In genomic region chrX:51606231-51606863, GRCm38 (mm10) we compare ENCODE assay signal across 27 mouse cellular contexts.
A peak's percentile ranks its signal among the peaks of the same experiment; 100 is the strongest.
DNase-seq lines count a peak whose midpoint lies in the region; ATAC-seq lines count a peak whose summit lies in the region.
"Had no signal": no experiment of that assay in that cellular context is flagged by ENCODE, and none has a peak within 500 bp of the region (broad histone marks: within the 10 kb centered on the region; RNA-seq: fewer than 3 reads in every experiment).

No protein-coding gene starts in this region.

- no peak for DNase-seq in forebrain, embryonic 10.5 days (ENCODE audit: extremely low spot score, low spot score)
- peak; percentile 9 to 18 for DNase-seq in left cerebral cortex, postnatal 14 days (ENCODE audit: low spot score in 2 of 2)
- no peak for DNase-seq in left cerebral cortex, adult 11 months (ENCODE audit: low spot score)
- peak; percentile 17 to 21 for DNase-seq in layer of hippocampus, adult 8-10 months (ENCODE audit: low spot score in 2 of 2)
- peak; percentile 50 for DNase-seq in telencephalon, adult 2 months (ENCODE audit: low read depth, low spot score)
- no peak for DNase-seq in urinary bladder, postnatal 14 days (ENCODE audit: low spot score)
- DNase-seq: adrenal gland, postnatal 14 days; cerebellum, adult 9-11 months; gastrocnemius, adult 2 months; heart, postnatal 36 days; kidney, adult 18-20 months; lung, adult 18-20 months; lung, postnatal 10 days; thymus, adult 18-20 months; thymus, postnatal 36 days had no signal

- no peak overlapping the region for H3K4me2 ChIP-seq in forebrain, embryonic 16.5 days (ENCODE audit: low read length)
- H3K4me2 ChIP-seq: embryonic facial prominence, embryonic 15.5 days; heart, embryonic 15.5 days; hindbrain, embryonic 14.5 days; limb, embryonic 13.5 days; liver, embryonic 12.5 days; midbrain, embryonic 11.5 days; neural tube, embryonic 15.5 days; stomach, embryonic 15.5 days had no signal

- intact Hi-C loops in left cerebral cortex, postnatal 14 days (cut with DNase I), result no loop called here

- peak; percentile 58 for ATAC-seq in forebrain, embryonic 16.5 days
- ATAC-seq: CD4-positive, CD25-positive, alpha-beta regulatory T cell, adult 4 months; inflammation-experienced regulatory T-cells, adult 6 months; liver, embryonic 12.5 days had no signal

- 76% methylated on average over 6 of the region's 6 CpGs for WGBS in forebrain, embryonic 16.5 days
- 93% methylated on average over 6 of the region's 6 CpGs for WGBS in forebrain, embryonic 10.5 days

- no peak overlapping the region; the same call in 1 of the 2 replicates for H3K27ac ChIP-seq in forebrain, embryonic 16.5 days (ENCODE audit: low read length)
- H3K27ac ChIP-seq in forebrain, embryonic 10.5 days, result no peak overlapping the region
- H3K27ac ChIP-seq: embryonic facial prominence, embryonic 15.5 days; gastrocnemius, adult 2 months; heart, embryonic 15.5 days; hindbrain, embryonic 14.5 days; kidney, postnatal 0 days; limb, embryonic 13.5 days; liver, embryonic 12.5 days; neural tube, embryonic 15.5 days; stomach, embryonic 15.5 days had no signal

- H3K27me3 ChIP-seq in forebrain, embryonic 16.5 days (replicated peaks; ENCODE audit: control insufficient read depth, insufficient read depth, low read length), result no peaks in the 10 kb centered on the region
- peaks cover 15% of the 10 kb centered on the region for H3K27me3 ChIP-seq in forebrain, embryonic 10.5 days (ENCODE audit: poor library complexity, severe bottlenecking)
- H3K27me3 ChIP-seq: embryonic facial prominence, embryonic 15.5 days; heart, embryonic 15.5 days; limb, embryonic 13.5 days; liver, embryonic 12.5 days; neural tube, embryonic 15.5 days; stomach, embryonic 15.5 days had no signal

- no peaks in the 10 kb centered on the region for H3K4me1 ChIP-seq in forebrain, embryonic 16.5 days (replicated peaks; ENCODE audit: control insufficient read depth, insufficient read depth, low read length)
- no peaks in the 10 kb centered on the region for H3K4me1 ChIP-seq in forebrain, embryonic 10.5 days
- H3K4me1 ChIP-seq: embryonic facial prominence, embryonic 15.5 days; heart, embryonic 15.5 days; liver, embryonic 12.5 days; neural tube, embryonic 15.5 days; stomach, embryonic 15.5 days had no signal

- H3K4me3 ChIP-seq in forebrain, embryonic 16.5 days (replicated peaks; ENCODE audit: low read length), result no peak overlapping the region
- no peak overlapping the region for H3K4me3 ChIP-seq in forebrain, embryonic 10.5 days
- H3K4me3 ChIP-seq: embryonic facial prominence, embryonic 15.5 days; gastrocnemius, adult 2 months; heart, embryonic 15.5 days; limb, embryonic 13.5 days; liver, embryonic 12.5 days; neural tube, embryonic 15.5 days; stomach, embryonic 15.5 days had no signal

- no peaks in the 10 kb centered on the region for H3K36me3 ChIP-seq in forebrain, embryonic 16.5 days (ENCODE audit: control insufficient read depth, insufficient read depth)
- H3K36me3 ChIP-seq in forebrain, embryonic 10.5 days (replicated peaks), result no peaks in the 10 kb centered on the region
- H3K36me3 ChIP-seq: embryonic facial prominence, embryonic 15.5 days; heart, embryonic 15.5 days; limb, embryonic 13.5 days; liver, embryonic 12.5 days; neural tube, embryonic 15.5 days; stomach, embryonic 15.5 days had no signal

- no peaks in the 10 kb centered on the region for H3K9me3 ChIP-seq in forebrain, embryonic 16.5 days (ENCODE audit: control insufficient read depth, low read length)
- H3K9me3 ChIP-seq in forebrain, embryonic 10.5 days, result no peaks in the 10 kb centered on the region
- H3K9me3 ChIP-seq: embryonic facial prominence, embryonic 15.5 days; heart, embryonic 15.5 days; limb, embryonic 13.5 days; liver, embryonic 12.5 days; neural tube, embryonic 15.5 days; stomach, embryonic 15.5 days had no signal

- H3K9ac ChIP-seq in forebrain, embryonic 16.5 days (replicated peaks; ENCODE audit: low read depth, low read length), result no peak overlapping the region
- H3K9ac ChIP-seq: embryonic facial prominence, embryonic 15.5 days; heart, embryonic 15.5 days; hindbrain, embryonic 14.5 days; limb, embryonic 13.5 days; liver, embryonic 12.5 days; neural tube, embryonic 15.5 days; stomach, embryonic 15.5 days had no signal

Comparison
In these comparisons a context has a peak if more than half of its experiments do, and no peak if none do; other contexts are left out.
1. DNase-seq: peak in left cerebral cortex, postnatal 14 days (2 of 2), layer of hippocampus, adult 8-10 months (2 of 2) and telencephalon, adult 2 months (single experiment); none in forebrain, embryonic 10.5 days (single experiment), left cerebral cortex, adult 11 months (single experiment) and urinary bladder, postnatal 14 days (single experiment).